Mouse (Mus musculus) neural tube, embryonic 13.5 days (tissue): ENCODE measurements around the gene Pde6h. TPM values are rescaled to one million over a fixed set of nuclear protein-coding genes. Genes with fewer than 3 reads are reported as not detected.

Experiments used
- ATAC-seq: fragments of 200-750 bp; cut with Nextera tagmentation; 2 replicates; pipeline ENCODE4 v1.8.0; 2017; ENCODE audit warnings: low read depth, mild to moderate bottlenecking, moderate TSS enrichment, moderate library complexity
- H3K27ac ChIP-seq: fragments of 300-500 bp; sonication (generic); replicated peaks from 2 replicates; pipeline ENCODE4 v1.5.1; 2015; ENCODE audit warnings: moderate library complexity, mild to moderate bottlenecking, inconsistent platforms
- H3K27me3 ChIP-seq: fragments of 300-500 bp; sonication (generic); 2 replicates; pipeline ENCODE4 v1.6.1; 2015; ENCODE audit warnings: mild to moderate bottlenecking, inconsistent platforms
- H3K36me3 ChIP-seq: fragments of 300-500 bp; sonication (generic); 2 replicates; pipeline ENCODE4 v1.6.1; 2015; ENCODE audit warnings: mild to moderate bottlenecking, inconsistent platforms
- H3K4me1 ChIP-seq: fragments of 300-500 bp; sonication (generic); replicated peaks from 2 replicates; pipeline ENCODE4 v1.6.1; 2015; ENCODE audit warnings: inconsistent platforms
- H3K4me2 ChIP-seq: fragments of 300-500 bp; sonication (generic); 2 replicates; pipeline ENCODE4 v1.6.1; 2015; ENCODE audit warnings: inconsistent platforms, mild to moderate bottlenecking, moderate library complexity
- H3K4me3 ChIP-seq: fragments of 300-500 bp; sonication (generic); 2 replicates; pipeline ENCODE4 v1.5.1; 2015; ENCODE audit warnings: mild to moderate bottlenecking, inconsistent platforms
- H3K9ac ChIP-seq: fragments of 300-500 bp; sonication (generic); 2 replicates; pipeline ENCODE4 v1.6.1; 2015; ENCODE audit warnings: moderate library complexity, mild to moderate bottlenecking, inconsistent platforms
- H3K9me3 ChIP-seq: fragments of 300-500 bp; sonication (generic); 2 replicates; pipeline ENCODE4 v1.6.1; 2016; ENCODE audit warnings: inconsistent platforms
- WGBS: fragments of 180-500 bp; shearing (Covaris S2); methylation state at CpG from one replicate; pipeline ENCODE4 v1.1.7; 2015; 5-methylcytosine and 5-hydroxymethylcytosine counted together
- polyA plus RNA-seq: library from polyadenylated mRNA; unstranded; fragments of >200 nt; fragmentation: Nextera tagmentation; extraction: Ambion mirVana; gene quantifications from 2 replicates; pipeline ENCODE4 v1.2.1, GENCODE M21; 2015

The Pde6h gene
- polyA plus RNA-seq, 1 experiment from 2014 or later, result not detected

- H3K27ac ChIP-seq, result no peak overlapping the region
- H3K36me3 ChIP-seq, result no peaks in the 10 kb centered on the region
- no peaks in the 10 kb centered on the region for H3K27me3 ChIP-seq
- H3K4me2 ChIP-seq, result no peak overlapping the region
- no peak overlapping the region for H3K4me3 ChIP-seq
- ATAC-seq, result no peak
- 88% methylated on average over 8 of the region's 8 CpGs for WGBS
- peaks cover 11% of the 10 kb centered on the region; the same call in 1 of the 2 replicates for H3K4me1 ChIP-seq
- no peaks in the 10 kb centered on the region for H3K9me3 ChIP-seq
- H3K9ac ChIP-seq, result no peak overlapping the region
These were observed 20.9 kb downstream of the Pde6h start for GRCm38 (mm10) chr6:136944511-136944910.

- ATAC-seq, result no peak
- no peak overlapping the region for H3K4me3 ChIP-seq
- H3K9me3 ChIP-seq, result no peaks in the 10 kb centered on the region
- no peak overlapping the region for H3K4me2 ChIP-seq
- H3K27ac ChIP-seq, result no peak overlapping the region
- H3K36me3 ChIP-seq, result no peaks in the 10 kb centered on the region
- H3K9ac ChIP-seq, result no peak overlapping the region
- no peaks in the 10 kb centered on the region for H3K27me3 ChIP-seq
- H3K4me1 ChIP-seq, result peaks cover 11% of the 10 kb centered on the region; the same call in 1 of the 2 replicates
- WGBS, result 86% methylated on average over 5 of the region's 5 CpGs
These were observed 22.6 kb downstream of the Pde6h start for GRCm38 (mm10) chr6:136946241-136946640.

GRCm38 (mm10) chr6:136946943-136947342 lies 23.3 kb downstream of the Pde6h start:
- Histone ChIP-seq H3K27me3 (no peaks in the 10 kb centered on the region), H3K9me3 (no peaks in the 10 kb centered on the region), H3K4me3 (no peak overlapping the region), H3K27ac (no peak overlapping the region), H3K36me3 (no peaks in the 10 kb centered on the region), H3K4me2 (no peak overlapping the region), H3K4me1 (peaks cover 6% of the 10 kb centered on the region; the same call in 1 of the 2 replicates), H3K9ac (no peak overlapping the region)
- ATAC-seq, result 0 out of 2 replicates have a peak, but pooled peaks have one; percentile 15
- 47% methylated on average over 9 of the region's 9 CpGs for WGBS

GRCm38 (mm10) chr6:136947716-136948115 lies 24.1 kb downstream of the Pde6h start:
- Histone ChIP-seq H3K9me3 (no peaks in the 10 kb centered on the region), H3K27me3 (no peaks in the 10 kb centered on the region), H3K4me1 (peaks cover 6% of the 10 kb centered on the region; the same call in 1 of the 2 replicates), H3K4me3 (no peak overlapping the region), H3K4me2 (no peak overlapping the region), H3K36me3 (no peaks in the 10 kb centered on the region), H3K9ac (no peak overlapping the region), H3K27ac (no peak overlapping the region)
- 19% methylated on average over 4 of the region's 4 CpGs for WGBS
- no peak for ATAC-seq

- Histone ChIP-seq H3K4me3 (no peak overlapping the region), H3K9me3 (no peaks in the 10 kb centered on the region), H3K27me3 (no peaks in the 10 kb centered on the region), H3K27ac (no peak overlapping the region), H3K4me1 (peaks cover 6% of the 10 kb centered on the region; the same call in 1 of the 2 replicates), H3K4me2 (no peak overlapping the region), H3K9ac (no peak overlapping the region), H3K36me3 (no peaks in the 10 kb centered on the region)
- no peak for ATAC-seq
- 97% methylated on average over 2 of the region's 2 CpGs for WGBS
These were observed 26.5 kb downstream of the Pde6h start for GRCm38 (mm10) chr6:136950171-136950570.

GRCm38 (mm10) chr6:136952930-136953329 lies 29.3 kb downstream of the Pde6h start:
- Histone ChIP-seq H3K9me3 (no peaks in the 10 kb centered on the region), H3K27me3 (no peaks in the 10 kb centered on the region), H3K27ac (no peak overlapping the region), H3K36me3 (no peaks in the 10 kb centered on the region), H3K9ac (no peak overlapping the region), H3K4me2 (no peak overlapping the region), H3K4me1 (peaks cover 5% of the 10 kb centered on the region), H3K4me3 (no peak overlapping the region)
- ATAC-seq, result no peak
- 93% methylated on average over 9 of the region's 9 CpGs for WGBS

- H3K36me3 ChIP-seq, result no peaks in the 10 kb centered on the region
- H3K27ac ChIP-seq, result no peak overlapping the region
- H3K27me3 ChIP-seq, result no peaks in the 10 kb centered on the region
- WGBS, result 76% methylated on average over 6 of the region's 6 CpGs
- H3K9me3 ChIP-seq, result no peaks in the 10 kb centered on the region
- no peak overlapping the region for H3K4me3 ChIP-seq
- no peak for ATAC-seq
- H3K9ac ChIP-seq, result no peak overlapping the region
- H3K4me1 ChIP-seq, result peaks cover 5% of the 10 kb centered on the region; the same call in 1 of the 2 replicates
- H3K4me2 ChIP-seq, result no peak overlapping the region
These were observed 30.6 kb downstream of the Pde6h start for GRCm38 (mm10) chr6:136954192-136954591.

- WGBS, result 87% methylated on average over 8 of the region's 8 CpGs
- Histone ChIP-seq H3K4me1 (peaks cover 5% of the 10 kb centered on the region; the same call in 1 of the 2 replicates), H3K4me3 (no peak overlapping the region), H3K9ac (no peak overlapping the region), H3K27me3 (no peaks in the 10 kb centered on the region), H3K36me3 (no peaks in the 10 kb centered on the region), H3K27ac (no peak overlapping the region), H3K4me2 (no peak overlapping the region), H3K9me3 (no peaks in the 10 kb centered on the region)
- ATAC-seq, result no peak
These were observed 31.1 kb downstream of the Pde6h start for GRCm38 (mm10) chr6:136954715-136955114.

- Histone ChIP-seq H3K9ac (no peak overlapping the region), H3K36me3 (no peaks in the 10 kb centered on the region), H3K4me3 (no peak overlapping the region), H3K4me1 (peaks cover 5% of the 10 kb centered on the region; the same call in 1 of the 2 replicates), H3K27ac (no peak overlapping the region), H3K4me2 (no peak overlapping the region), H3K9me3 (no peaks in the 10 kb centered on the region), H3K27me3 (no peaks in the 10 kb centered on the region)
- ATAC-seq, result no peak
- WGBS, result 83% methylated on average over 3 of the region's 3 CpGs
These were observed 31.6 kb downstream of the Pde6h start for GRCm38 (mm10) chr6:136955240-136955639.

GRCm38 (mm10) chr6:136957062-136957461 lies 33.4 kb downstream of the Pde6h start:
- Histone ChIP-seq H3K4me2 (no peak overlapping the region), H3K9me3 (no peaks in the 10 kb centered on the region), H3K27me3 (no peaks in the 10 kb centered on the region), H3K36me3 (no peaks in the 10 kb centered on the region), H3K9ac (no peak overlapping the region), H3K27ac (no peak overlapping the region), H3K4me3 (no peak overlapping the region), H3K4me1 (peaks cover 5% of the 10 kb centered on the region; the same call in 1 of the 2 replicates)
- 25% methylated on average over 7 of the region's 7 CpGs for WGBS
- ATAC-seq, result peak; percentile 43; the same call in 1 of the 2 replicates

- 69% methylated on average over 11 of the region's 11 CpGs for WGBS
- no peak overlapping the region for H3K27ac ChIP-seq
- no peak for ATAC-seq
These were observed 35.5 kb downstream of the Pde6h start for GRCm38 (mm10) chr6:136959131-136959530.

GRCm38 (mm10) chr6:136962957-136963356 lies 39.3 kb downstream of the Pde6h start:
- Histone ChIP-seq H3K36me3 (no peaks in the 10 kb centered on the region), H3K27ac (no peak overlapping the region), H3K4me1 (no peaks in the 10 kb centered on the region), H3K27me3 (no peaks in the 10 kb centered on the region), H3K4me3 (no peak overlapping the region), H3K9ac (no peak overlapping the region), H3K9me3 (no peaks in the 10 kb centered on the region), H3K4me2 (no peak overlapping the region)
- 84% methylated on average over 11 of the region's 11 CpGs for WGBS
- ATAC-seq, result no peak

More at GRCm38 (mm10) chr6:136959131-136959530, 35.5 kb downstream of the Pde6h start:
- Histone ChIP-seq H3K9me3 (no peaks in the 10 kb centered on the region), H3K4me2 (no peak overlapping the region), H3K36me3 (no peaks in the 10 kb centered on the region), H3K4me1 (peaks cover 5% of the 10 kb centered on the region; the same call in 1 of the 2 replicates), H3K9ac (no peak overlapping the region), H3K4me3 (no peak overlapping the region), H3K27me3 (no peaks in the 10 kb centered on the region)
